Mouse (Mus musculus): ENCODE data around the gene Ankrd34c. TPM values are rescaled to one million over a fixed set of nuclear protein-coding genes. Genes with fewer than 3 reads are reported as not detected.

Gene Ankrd34c
- total and polyA plus RNA-seq, 2 experiments from 2014 or later, result 1.4 to 1.8 TPM

- Histone ChIP-seq H3K9ac (replicated peaks; ENCODE audit: low read length) (peak within 1 kb of the TSS; percentile 77), H3K9me3 (ENCODE audit: low read length) (no peaks in the 10 kb centered on the region), H3K36me3 (ENCODE audit: insufficient read depth, low read length) (peaks cover 7% of the 10 kb centered on the region), H3K4me1 (ENCODE audit: insufficient read depth, low read length) (peaks cover 7% of the 10 kb centered on the region; the same call in 1 of the 2 replicates), H3K4me2 (ENCODE audit: low read depth, low read length) (peak within 1 kb of the TSS; percentile 96), H3K27ac (peak within 1 kb of the TSS; percentile 85), H3K4me3 (ENCODE audit: low read length) (peak within 1 kb of the TSS; percentile 66), H3K27me3 (ENCODE audit: insufficient read depth, low read length) (no peaks in the 10 kb centered on the region)
- peak; percentile 98 for ATAC-seq
- peak; percentile 35 for TF ChIP-seq CTCF (IDR thresholded peaks at IDR 0.05; ENCODE audit: low read depth)
- 3% methylated on average over 52 of the region's 52 CpGs for WGBS
- DNase-seq (ENCODE audit: low spot score), result peak; percentile 95
These were observed 33.7 kb downstream of the Ankrd34c start, which contains the start of gene Tmed3 for GRCm38 (mm10) chr9:89704265-89705196. Tmed3 (minus strand) TSS chr9:89705068.

GRCm38 (mm10) chr9:89700910-89701457 lies 37.3 kb downstream of the Ankrd34c start:
- 98% methylated on average over 2 of the region's 2 CpGs for WGBS
- ATAC-seq, result no peak

GRCm38 (mm10) chr9:89695143-89695542 lies 43.1 kb downstream of the Ankrd34c start:
- no peak for TF ChIP-seq CTCF (IDR thresholded peaks at IDR 0.05; ENCODE audit: low read depth)

More at GRCm38 (mm10) chr9:89700910-89701457, 37.3 kb downstream of the Ankrd34c start:
- H3K9ac ChIP-seq (replicated peaks; ENCODE audit: low read length), result no peak overlapping the region
- no peaks in the 10 kb centered on the region for H3K27me3 ChIP-seq (ENCODE audit: insufficient read depth, low read length)
- peaks cover 16% of the 10 kb centered on the region for H3K36me3 ChIP-seq (ENCODE audit: insufficient read depth, low read length)
- peaks cover 7% of the 10 kb centered on the region; the same call in 1 of the 2 replicates for H3K4me1 ChIP-seq (ENCODE audit: insufficient read depth, low read length)
- no peaks in the 10 kb centered on the region for H3K9me3 ChIP-seq (ENCODE audit: low read length)
- H3K4me2 ChIP-seq (ENCODE audit: low read depth, low read length), result no peak overlapping the region
- no peak overlapping the region for H3K27ac ChIP-seq
- no peak for TF ChIP-seq CTCF (IDR thresholded peaks at IDR 0.05; ENCODE audit: low read depth)
- H3K4me3 ChIP-seq (ENCODE audit: low read length), result no peak overlapping the region
- no peak for DNase-seq (ENCODE audit: low spot score)

GRCm38 (mm10) chr9:89693670-89694069 lies 44.6 kb downstream of the Ankrd34c start:
- H3K4me1 ChIP-seq (ENCODE audit: insufficient read depth, low read length), result no peaks in the 10 kb centered on the region
- H3K4me3 ChIP-seq (ENCODE audit: low read length), result no peak overlapping the region
- H3K36me3 ChIP-seq (ENCODE audit: insufficient read depth, low read length), result peaks cover under 1% of the 10 kb centered on the region; the same call in 1 of the 2 replicates
- H3K9ac ChIP-seq (replicated peaks; ENCODE audit: low read length), result no peak overlapping the region
- H3K4me2 ChIP-seq (ENCODE audit: low read depth, low read length), result no peak overlapping the region
- H3K27me3 ChIP-seq (ENCODE audit: insufficient read depth, low read length), result no peaks in the 10 kb centered on the region
- no peaks in the 10 kb centered on the region for H3K9me3 ChIP-seq (ENCODE audit: low read length)
- no peak for TF ChIP-seq CTCF (IDR thresholded peaks at IDR 0.05; ENCODE audit: low read depth)
- DNase-seq (ENCODE audit: low spot score) (no peak), ATAC-seq (no peak)
- WGBS, result 95% methylated on average over 2 of the region's 2 CpGs
- H3K27ac ChIP-seq, result no peak overlapping the region

More at GRCm38 (mm10) chr9:89695143-89695542, 43.1 kb downstream of the Ankrd34c start:
- H3K27me3 ChIP-seq (ENCODE audit: insufficient read depth, low read length), result no peaks in the 10 kb centered on the region
- no peaks in the 10 kb centered on the region for H3K9me3 ChIP-seq (ENCODE audit: low read length)
- no peak for DNase-seq (ENCODE audit: low spot score)
- WGBS, result 91% methylated on average over 1 of the region's 1 CpGs
- H3K4me3 ChIP-seq (ENCODE audit: low read length), result no peak overlapping the region
- H3K27ac ChIP-seq, result no peak overlapping the region
- H3K4me2 ChIP-seq (ENCODE audit: low read depth, low read length), result no peak overlapping the region
- no peak overlapping the region for H3K9ac ChIP-seq (replicated peaks; ENCODE audit: low read length)
- no peak for ATAC-seq
- H3K36me3 ChIP-seq (ENCODE audit: insufficient read depth, low read length), result peaks cover 15% of the 10 kb centered on the region
- no peaks in the 10 kb centered on the region for H3K4me1 ChIP-seq (ENCODE audit: insufficient read depth, low read length)

GRCm38 (mm10) chr9:89689179-89689578 lies 49.1 kb downstream of the Ankrd34c start:
- no peak overlapping the region for H3K4me2 ChIP-seq (ENCODE audit: low read depth, low read length)
- 78% methylated on average over 1 of the region's 1 CpGs for WGBS
- no peak for TF ChIP-seq CTCF (IDR thresholded peaks at IDR 0.05; ENCODE audit: low read depth)
- H3K27ac ChIP-seq, result no peak overlapping the region
- ATAC-seq, result no peak
- no peak overlapping the region for H3K4me3 ChIP-seq (ENCODE audit: low read length)
- no peaks in the 10 kb centered on the region for H3K27me3 ChIP-seq (ENCODE audit: insufficient read depth, low read length)
- H3K9ac ChIP-seq (replicated peaks; ENCODE audit: low read length), result no peak overlapping the region
- no peaks in the 10 kb centered on the region for H3K9me3 ChIP-seq (ENCODE audit: low read length)
- no peak for DNase-seq (ENCODE audit: low spot score)
- no peaks in the 10 kb centered on the region for H3K36me3 ChIP-seq (ENCODE audit: insufficient read depth, low read length)
- no peaks in the 10 kb centered on the region for H3K4me1 ChIP-seq (ENCODE audit: insufficient read depth, low read length)

GRCm38 (mm10) chr9:89687503-89688226 lies 50.6 kb downstream of the Ankrd34c start:
- DNase-seq (ENCODE audit: low spot score) (peak; percentile 75), ATAC-seq (peak; percentile 76)
- Histone ChIP-seq H3K36me3 (ENCODE audit: insufficient read depth, low read length) (no peaks in the 10 kb centered on the region), H3K9me3 (ENCODE audit: low read length) (no peaks in the 10 kb centered on the region), H3K4me3 (ENCODE audit: low read length) (no peak overlapping the region), H3K27ac (no peak overlapping the region), H3K4me2 (ENCODE audit: low read depth, low read length) (no peak overlapping the region), H3K27me3 (ENCODE audit: insufficient read depth, low read length) (no peaks in the 10 kb centered on the region), H3K4me1 (ENCODE audit: insufficient read depth, low read length) (no peaks in the 10 kb centered on the region), H3K9ac (replicated peaks; ENCODE audit: low read length) (no peak overlapping the region)
- WGBS, result 57% methylated on average over 10 of the region's 10 CpGs
- peak; percentile 93 for TF ChIP-seq CTCF (IDR thresholded peaks at IDR 0.05; ENCODE audit: low read depth)

Data from hindbrain, postnatal 0 days (tissue).